Comparison of ENCODE assay signal across 12 mouse cellular contexts in genomic region chr6:8105870-8106706, GRCm38 (mm10).
A peak's percentile ranks its signal among the peaks of the same experiment; 100 is the strongest.
DNase-seq lines count a peak whose midpoint lies in the region; ATAC-seq and TF ChIP-seq lines count a peak whose summit lies in the region.
"Had no signal": no experiment of that assay in that cellular context is flagged by ENCODE, and none has a peak within 500 bp of the region (broad histone marks: within the 10 kb centered on the region; RNA-seq: fewer than 3 reads in every experiment).

No protein-coding gene starts in this region.

- H3K4me1 ChIP-seq in lung, embryonic 14.5 days (ENCODE audit: insufficient read depth) = no peaks in the 10 kb centered on the region
- no peaks in the 10 kb centered on the region for H3K4me1 ChIP-seq in lung, adult 2 months (ENCODE audit: control insufficient read depth, insufficient read depth, low read length)
- no peaks in the 10 kb centered on the region for H3K4me1 ChIP-seq in forebrain, embryonic 16.5 days (replicated peaks; ENCODE audit: control insufficient read depth, insufficient read depth, low read length)
- H3K4me1 ChIP-seq: hindbrain, embryonic 10.5 days had no signal

- H3K27ac ChIP-seq in lung, embryonic 14.5 days (ENCODE audit: low read depth) = peak overlapping the region; percentile 16; the same call in 1 of the 2 replicates
- H3K27ac ChIP-seq in forebrain, embryonic 16.5 days (ENCODE audit: low read length) = no peak overlapping the region
- H3K27ac ChIP-seq: hindbrain, embryonic 10.5 days had no signal

- TF ChIP-seq CTCF in lung, embryonic 14.5 days (IDR thresholded peaks at IDR 0.05; ENCODE audit: low read depth) = no peak
- no peak for TF ChIP-seq CTCF in lung, adult 2 months (IDR thresholded peaks at IDR 0.05; ENCODE audit: insufficient read depth, low read length)

- H3K36me3 ChIP-seq in lung, embryonic 14.5 days (ENCODE audit: insufficient read depth) = no peaks in the 10 kb centered on the region
- no peaks in the 10 kb centered on the region for H3K36me3 ChIP-seq in forebrain, embryonic 16.5 days (ENCODE audit: control insufficient read depth, insufficient read depth)
- H3K36me3 ChIP-seq: hindbrain, embryonic 10.5 days had no signal

- no peaks in the 10 kb centered on the region for H3K9me3 ChIP-seq in lung, embryonic 14.5 days (ENCODE audit: low read depth, low read length)
- no peaks in the 10 kb centered on the region for H3K9me3 ChIP-seq in forebrain, embryonic 16.5 days (ENCODE audit: control insufficient read depth, low read length)
- H3K9me3 ChIP-seq: hindbrain, embryonic 10.5 days had no signal

- H3K4me3 ChIP-seq in lung, embryonic 14.5 days (ENCODE audit: low read depth, low read length) = no peak overlapping the region
- no peak overlapping the region for H3K4me3 ChIP-seq in lung, adult 2 months (replicated peaks; ENCODE audit: extremely low read depth, low read depth, low read length)
- no peak overlapping the region for H3K4me3 ChIP-seq in forebrain, embryonic 16.5 days (replicated peaks; ENCODE audit: low read length)
- H3K4me3 ChIP-seq: hindbrain, embryonic 10.5 days had no signal

- 47% methylated on average over 10 of the region's 10 CpGs for WGBS in lung, embryonic 14.5 days
- WGBS in lung, adult 2 months = 40% methylated on average over 10 of the region's 10 CpGs
- WGBS in forebrain, embryonic 16.5 days = 57% methylated on average over 10 of the region's 10 CpGs

- H3K27me3 ChIP-seq in lung, embryonic 14.5 days (ENCODE audit: insufficient read depth, low read length) = no peaks in the 10 kb centered on the region
- H3K27me3 ChIP-seq in forebrain, embryonic 16.5 days (replicated peaks; ENCODE audit: control insufficient read depth, insufficient read depth, low read length) = no peaks in the 10 kb centered on the region

- no peak overlapping the region for H3K4me2 ChIP-seq in lung, embryonic 14.5 days
- H3K4me2 ChIP-seq in forebrain, embryonic 16.5 days (ENCODE audit: low read length) = no peak overlapping the region

- TF ChIP-seq POLR2A in lung, adult 2 months (IDR thresholded peaks at IDR 0.05; ENCODE audit: borderline replicate concordance, extremely low read depth, low read depth, low read length) = no peak

- peak; percentile 76 for DNase-seq in lung, embryonic 14.5 days
- no peak for DNase-seq in lung, adult 2 months
- DNase-seq in Muller cell, postnatal 12 days (ENCODE audit: inconsistent ontology term) = peak; percentile 36
- no peak for DNase-seq in adrenal gland, adult 8-10 months
- DNase-seq in urinary bladder, postnatal 10 days (ENCODE audit: low spot score) = no peak
- DNase-seq in cerebellum, adult 8-10 months = no peak
- DNase-seq: cerebellum, postnatal 25 days; liver, postnatal 0 days; thymus, adult 18-20 months had no signal

- no peak overlapping the region for H3K9ac ChIP-seq in lung, embryonic 14.5 days
- no peak overlapping the region for H3K9ac ChIP-seq in forebrain, embryonic 16.5 days (replicated peaks; ENCODE audit: low read depth, low read length)
- H3K9ac ChIP-seq: liver, postnatal 0 days had no signal

- ATAC-seq in lung, embryonic 14.5 days (ENCODE audit: insufficient read depth) = peak; percentile 97
- peak; percentile 69 for ATAC-seq in forebrain, embryonic 16.5 days
- peak; percentile 30 for ATAC-seq in megakaryocyte, adult 5-6 weeks (ENCODE audit: poor library complexity, severe bottlenecking)
- ATAC-seq: liver, postnatal 0 days had no signal

Comparison
In these comparisons a context has a peak if more than half of its experiments do, and no peak if none do; other contexts are left out.
1. DNase-seq: peak in lung, embryonic 14.5 days (single experiment) and Muller cell, postnatal 12 days (single experiment); none in lung, adult 2 months (single experiment), adrenal gland, adult 8-10 months (single experiment), urinary bladder, postnatal 10 days (single experiment) and cerebellum, adult 8-10 months (single experiment).
2. ATAC-seq: peak in every context shown above with its lines; median percentile 97 in lung, embryonic 14.5 days; 69 in forebrain, embryonic 16.5 days; 30 in megakaryocyte, adult 5-6 weeks.